Mouse (Mus musculus): ENCODE results near the gene Pfn3. TPM values are rescaled to one million over a fixed set of nuclear protein-coding genes. Genes with fewer than 3 reads are reported as not detected.

The Pfn3 gene
- total RNA-seq, 2 experiments from 2014 or later, result not detected

- no peak for DNase-seq (ENCODE audit: low spot score in 2 of 2)
These were observed 17.1 kb upstream of the Pfn3 start for GRCm38 (mm10) chr13:55431889-55432685.

GRCm38 (mm10) chr13:55430566-55430965 lies 15.5 kb upstream of the Pfn3 start:
- no peak for DNase-seq (ENCODE audit: low spot score in 2 of 2)

GRCm38 (mm10) chr13:55429226-55429888 lies 14.3 kb upstream of the Pfn3 start:
- DNase-seq (ENCODE audit: low spot score in 2 of 2), result no peak

- no peak for DNase-seq (ENCODE audit: low spot score in 2 of 2)
These were observed 11.6 kb upstream of the Pfn3 start, which contains the start of gene F12 for GRCm38 (mm10) chr13:55426613-55427012. Gene F12, minus strand, starts transcription at chr13:55426793.

DNA sequence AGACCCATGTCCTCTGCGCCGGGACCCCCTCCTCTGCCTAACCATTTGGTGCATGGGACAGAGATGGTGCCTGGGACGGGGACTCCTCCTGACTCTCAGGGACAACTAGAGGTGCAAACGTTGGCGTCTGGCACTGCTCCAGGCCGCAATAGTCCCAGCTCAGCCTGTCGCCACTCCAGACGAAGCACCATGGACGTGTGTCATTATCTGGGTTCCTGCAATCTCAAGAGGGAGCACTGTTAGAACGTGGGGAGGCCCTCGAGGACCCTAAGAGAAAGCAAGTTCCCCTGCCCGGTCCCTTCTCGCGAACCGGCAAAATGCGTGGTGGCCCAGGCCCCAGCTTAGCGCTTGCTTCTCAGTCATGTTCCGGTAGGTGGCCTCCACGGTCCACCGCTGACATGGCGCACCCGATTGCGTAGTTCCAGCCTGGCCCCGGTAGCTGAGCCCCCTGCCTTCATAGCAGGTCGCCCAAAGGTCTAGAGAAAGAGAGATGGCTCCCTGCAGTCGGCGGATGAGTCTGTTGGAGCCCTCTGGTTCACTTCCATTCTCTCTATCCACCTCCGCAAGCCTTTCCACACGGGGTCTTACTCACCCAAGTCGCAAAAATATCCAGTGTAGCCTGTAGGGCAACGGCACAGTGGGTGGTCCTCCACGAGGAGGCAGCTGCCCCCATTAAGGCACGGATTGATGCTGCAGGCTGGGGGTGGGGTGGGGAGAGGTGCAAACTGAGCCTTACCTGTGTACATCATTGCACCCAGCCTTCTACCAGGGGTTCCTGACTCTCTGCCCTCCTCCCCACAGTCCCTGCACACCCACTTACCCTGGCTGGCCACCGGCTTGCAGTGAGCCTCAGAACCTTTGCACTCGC lies 6.1 kb upstream of the Pfn3 start:
- peak; percentile 64 to 76 for DNase-seq (ENCODE audit: low spot score in 2 of 2)

GRCm38 (mm10) chr13:55420018-55420932 lies 5.2 kb upstream of the Pfn3 start:
- DNase-seq (ENCODE audit: low spot score in 2 of 2), result no peak

DNA sequence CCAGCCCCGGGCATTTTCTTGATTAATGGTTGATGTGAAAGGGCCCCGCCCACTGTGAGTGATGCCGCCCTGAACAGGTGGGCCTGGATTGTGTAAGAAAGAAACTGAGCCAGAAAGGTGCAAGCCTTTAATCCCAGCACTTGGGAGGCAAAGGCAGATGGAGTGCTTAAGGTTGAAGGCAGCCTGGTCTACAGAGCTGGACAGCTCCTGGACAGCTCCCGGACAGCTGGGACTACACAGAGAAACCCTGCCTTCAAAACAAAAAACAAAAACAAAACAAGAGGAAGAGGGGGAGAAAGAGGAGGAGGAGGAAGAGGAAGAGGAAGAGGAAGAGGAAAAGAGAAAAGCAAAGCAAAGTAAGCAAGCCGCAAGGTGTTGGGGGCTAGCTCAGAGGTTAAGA lies 4.1 kb upstream of the Pfn3 start:
- no peak for DNase-seq (ENCODE audit: low spot score in 2 of 2)

DNA sequence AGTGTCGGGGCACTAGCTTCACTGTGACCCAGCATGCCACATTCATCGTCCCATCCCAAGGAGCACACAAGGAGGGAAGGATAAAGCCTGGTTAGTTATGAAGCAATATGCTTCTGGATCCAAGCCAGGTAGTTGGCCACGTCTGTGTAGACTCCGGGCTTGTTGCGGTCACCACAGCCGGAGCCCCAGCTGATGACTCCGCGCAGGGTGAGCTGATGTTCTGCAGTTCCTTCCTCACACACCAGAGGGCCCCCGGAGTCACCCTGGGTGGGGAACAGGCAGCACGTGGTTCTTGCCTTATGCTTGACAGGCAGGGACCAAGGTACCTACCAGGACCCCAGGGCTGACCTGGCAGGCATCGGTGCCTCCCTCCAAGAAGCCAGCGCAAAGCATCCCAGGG lies 3.0 kb upstream of the Pfn3 start:
- DNase-seq (ENCODE audit: low spot score in 2 of 2), result peak; percentile 82 to 84

- no peak for DNase-seq (ENCODE audit: low spot score in 2 of 2)
These were observed 1.7 kb downstream of the Pfn3 start for GRCm38 (mm10) chr13:55413333-55413732.

DNA sequence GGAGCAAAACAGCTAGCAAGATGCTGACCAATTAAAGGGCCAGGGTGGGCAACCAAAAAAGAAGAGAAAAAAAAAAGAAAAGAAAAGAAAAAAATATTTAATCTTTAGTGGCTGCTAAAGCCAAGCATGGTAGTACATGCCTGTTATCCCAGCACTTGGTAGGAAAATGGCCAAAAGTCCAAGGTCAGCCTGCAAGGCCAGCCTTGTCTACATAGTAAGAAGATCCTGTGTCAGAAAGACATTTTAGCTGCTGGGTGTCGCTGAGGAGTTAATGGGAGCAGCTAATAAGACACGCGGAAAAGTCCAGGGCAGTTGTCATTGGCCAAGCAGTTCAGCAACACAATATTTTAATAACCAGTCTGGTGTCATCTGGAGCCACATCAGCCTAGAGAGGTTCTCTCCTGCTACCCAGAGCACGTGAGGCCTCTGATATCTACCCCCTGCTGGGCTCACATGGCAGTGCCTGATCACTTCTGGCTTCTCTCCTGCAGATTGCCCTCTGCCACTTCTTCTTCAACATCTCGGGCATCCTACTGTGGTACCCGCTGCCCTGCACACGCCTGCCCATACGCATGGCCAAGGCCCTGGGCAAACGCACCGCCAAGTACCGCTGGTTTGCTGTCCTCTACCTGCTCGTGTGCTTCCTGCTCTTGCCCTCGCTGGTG lies 2.3 kb downstream of the Pfn3 start:
- DNase-seq (ENCODE audit: low spot score in 2 of 2), result no peak

GRCm38 (mm10) chr13:55411826-55412225 lies 3.2 kb downstream of the Pfn3 start:
- no peak for DNase-seq (ENCODE audit: low spot score in 2 of 2)

GRCm38 (mm10) chr13:55408546-55409120 lies 6.4 kb downstream of the Pfn3 start:
- DNase-seq (ENCODE audit: low spot score in 2 of 2), result no peak

DNA sequence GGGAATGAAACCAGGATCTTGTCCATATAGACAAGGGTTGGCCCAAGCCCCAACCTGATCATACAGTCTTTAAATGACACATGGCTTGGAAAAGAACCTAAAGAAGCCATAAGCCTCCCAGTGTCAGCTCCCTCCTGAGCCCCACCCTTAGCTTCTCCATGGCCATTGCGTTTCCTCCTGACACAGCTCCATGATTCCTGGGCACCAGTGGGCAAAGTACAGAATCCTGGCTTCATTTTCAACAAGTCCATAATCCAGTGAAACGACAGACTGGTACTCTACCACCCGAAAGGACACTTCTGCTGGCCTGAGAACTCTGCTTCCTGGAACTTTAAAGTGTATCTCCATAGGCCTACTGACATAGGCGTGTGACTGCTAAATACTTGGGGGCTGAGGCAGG lies 7.7 kb downstream of the Pfn3 start:
- DNase-seq (ENCODE audit: low spot score in 2 of 2), result no peak

- DNase-seq (ENCODE audit: low spot score in 2 of 2), result no peak
These were observed 9.1 kb downstream of the Pfn3 start for GRCm38 (mm10) chr13:55405783-55406390.

DNA sequence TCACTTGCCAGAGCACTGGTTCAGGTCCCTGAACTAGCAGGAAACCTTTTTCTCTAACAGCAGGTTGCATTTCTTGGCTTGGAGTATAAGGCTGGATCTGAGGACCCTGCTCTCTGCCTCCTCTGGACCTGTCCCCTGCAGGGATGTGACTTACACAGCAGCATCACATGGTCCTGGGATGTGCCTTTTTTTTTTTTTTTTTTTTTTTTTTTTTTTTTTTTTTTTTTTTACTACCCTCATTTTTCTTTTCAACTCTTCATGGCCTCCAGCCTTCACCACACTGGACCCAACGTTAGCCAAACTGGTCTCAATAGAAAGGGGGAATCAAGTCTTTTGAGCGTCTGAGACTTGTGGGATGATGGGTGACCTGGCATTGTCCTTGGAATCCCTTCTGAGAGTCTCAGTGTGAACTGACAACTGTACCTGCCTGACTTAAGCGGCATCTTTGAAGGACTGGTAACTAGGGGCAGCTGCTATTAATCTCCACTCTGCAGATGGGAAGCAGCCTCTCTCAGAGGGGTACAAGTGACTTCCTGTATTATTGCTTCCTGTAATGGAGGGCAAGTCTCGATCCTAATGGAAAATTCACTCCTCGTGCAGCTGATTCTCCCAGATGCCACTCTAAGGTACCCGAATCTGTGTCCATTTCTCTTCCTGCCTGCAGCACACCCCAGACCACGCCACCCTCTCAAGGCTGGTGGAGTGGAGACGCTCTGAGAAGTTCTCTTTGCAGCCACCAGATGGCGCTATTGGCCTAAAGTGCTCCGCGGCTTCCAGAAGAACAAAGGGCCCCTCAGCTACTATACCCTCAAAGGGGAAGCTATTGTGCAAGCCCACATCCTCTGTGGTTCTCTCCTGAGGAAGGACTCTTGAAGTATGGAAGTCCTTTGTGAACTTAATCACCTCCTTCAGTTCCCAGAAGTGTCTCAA lies 9.9 kb downstream of the Pfn3 start:
- DNase-seq (ENCODE audit: low spot score in 2 of 2), result peak; percentile 83

- no peak for DNase-seq (ENCODE audit: low spot score in 2 of 2)
These were observed 10.8 kb downstream of the Pfn3 start for GRCm38 (mm10) chr13:55403935-55404852.

- DNase-seq (ENCODE audit: low spot score in 2 of 2), result no peak
These were observed 11.8 kb downstream of the Pfn3 start for GRCm38 (mm10) chr13:55403266-55403665.

Measured in layer of hippocampus, postnatal 14 days (tissue).